Mouse (Mus musculus) embryonic facial prominence, embryonic 15.5 days (tissue): ENCODE measurements at regions not wholly inside any gene's neighbourhood (a gene's known extent, or its start where the extent isn't known, plus 50 kb on each side); places are given as distances from the start of the nearest gene placed in this dataset.
"Not testable (repeated sequence)": the region's sequence is repeated elsewhere in the genome, so short reads cannot be mapped to it uniquely, and the experiment has no call there.

Experiments
- ATAC-seq: fragments of 200-750 bp; cut with Nextera tagmentation; 2 replicates; pipeline ENCODE4 v1.8.0; 2017; ENCODE audit warnings: low read depth, moderate TSS enrichment; ENCODE audit not compliant: insufficient number of reproducible peaks, low FRiP score, low TSS enrichment
- H3K27ac ChIP-seq: fragments of 300-500 bp; sonication (generic); replicated peaks from 2 replicates; pipeline ENCODE4 v1.5.1; 2015; ENCODE audit warnings: mild to moderate bottlenecking, inconsistent platforms
- H3K27me3 ChIP-seq: fragments of 300-500 bp; sonication (generic); 2 replicates; pipeline ENCODE4 v1.6.1; 2015; ENCODE audit warnings: inconsistent platforms
- H3K36me3 ChIP-seq: fragments of 300-500 bp; sonication (generic); 2 replicates; pipeline ENCODE4 v1.6.1; 2015; ENCODE audit warnings: mild to moderate bottlenecking, inconsistent platforms
- H3K4me1 ChIP-seq: fragments of 300-500 bp; sonication (generic); 2 replicates; pipeline ENCODE4 v1.6.1; 2015; ENCODE audit warnings: inconsistent platforms
- H3K4me2 ChIP-seq: fragments of 300-500 bp; sonication (generic); replicated peaks from 2 replicates; pipeline ENCODE4 v1.6.1; 2015; ENCODE audit warnings: mild to moderate bottlenecking, inconsistent platforms
- H3K4me3 ChIP-seq: fragments of 300-500 bp; sonication (generic); replicated peaks from 2 replicates; pipeline ENCODE4 v1.5.1; 2015; ENCODE audit warnings: mild to moderate bottlenecking, inconsistent platforms
- H3K9ac ChIP-seq: fragments of 300-500 bp; sonication (generic); 2 replicates; pipeline ENCODE4 v1.6.1; 2015; ENCODE audit warnings: inconsistent platforms
- H3K9me3 ChIP-seq: fragments of 300-500 bp; sonication (generic); replicated peaks from 2 replicates; pipeline ENCODE4 v1.6.1; 2016; ENCODE audit warnings: inconsistent platforms
- WGBS: fragments of 180-500 bp; shearing (Covaris S2); methylation state at CpG from one replicate; pipeline ENCODE4 v1.1.7; 2015; 5-methylcytosine and 5-hydroxymethylcytosine counted together

GRCm38 (mm10) chr17:13472460-13473062 is 118.2 kb downstream of the Tcp10c start:
- 0 out of 2 replicates have a peak, but pooled peaks have one; percentile 45 for ATAC-seq
- 0 out of 2 replicates have a peak, but pooled peaks cover 2% of the 10 kb centered on the region for H3K4me1 ChIP-seq
- no peak overlapping the region for H3K4me3 ChIP-seq
- H3K9ac ChIP-seq = no peak overlapping the region
- no peak overlapping the region for H3K27ac ChIP-seq
- no peaks in the 10 kb centered on the region for H3K9me3 ChIP-seq
- WGBS = 16% methylated on average over 7 of the region's 7 CpGs
- no peaks in the 10 kb centered on the region for H3K36me3 ChIP-seq
- no peaks in the 10 kb centered on the region for H3K27me3 ChIP-seq
- H3K4me2 ChIP-seq = no peak overlapping the region

GRCm38 (mm10) chr17:13474310-13475094 is 120.1 kb downstream of the Tcp10c start:
- Histone ChIP-seq H3K4me3 (no peak overlapping the region), H3K27ac (no peak overlapping the region), H3K9ac (no peak overlapping the region), H3K36me3 (no peaks in the 10 kb centered on the region), H3K27me3 (no peaks in the 10 kb centered on the region), H3K4me1 (peaks cover 11% of the 10 kb centered on the region), H3K4me2 (no peak overlapping the region), H3K9me3 (no peaks in the 10 kb centered on the region)
- 64% methylated on average over 14 of the region's 14 CpGs for WGBS
- no peak for ATAC-seq

- Histone ChIP-seq H3K4me3 (no peak overlapping the region), H3K4me2 (0 out of 2 replicates have a peak overlapping the region, but pooled peaks have one; percentile 19), H3K27me3 (no peaks in the 10 kb centered on the region), H3K36me3 (no peaks in the 10 kb centered on the region), H3K4me1 (peaks cover 22% of the 10 kb centered on the region), H3K9ac (no peak overlapping the region), H3K9me3 (no peaks in the 10 kb centered on the region), H3K27ac (peak overlapping the region; percentile 79)
- ATAC-seq = peak; percentile 55; the same call in 1 of the 2 replicates
- 13% methylated on average over 5 of the region's 5 CpGs for WGBS
Observed at GRCm38 (mm10) chr17:13478866-13479571, 124.6 kb downstream of the Tcp10c start.

- ATAC-seq = peak; percentile 75; the same call in 1 of the 2 replicates
- Histone ChIP-seq H3K4me3 (no peak overlapping the region), H3K9ac (no peak overlapping the region), H3K36me3 (no peaks in the 10 kb centered on the region), H3K27ac (peak overlapping the region; percentile 79), H3K9me3 (no peaks in the 10 kb centered on the region), H3K27me3 (no peaks in the 10 kb centered on the region), H3K4me1 (peaks cover 22% of the 10 kb centered on the region), H3K4me2 (0 out of 2 replicates have a peak overlapping the region, but pooled peaks have one; percentile 19)
- 7% methylated on average over 11 of the region's 12 CpGs for WGBS
Observed at GRCm38 (mm10) chr17:13479572-13480063, 125.2 kb downstream of the Tcp10c start.

GRCm38 (mm10) chr17:13481445-13482085 is 127.2 kb downstream of the Tcp10c start:
- peaks cover 19% of the 10 kb centered on the region for H3K4me1 ChIP-seq
- H3K9me3 ChIP-seq = no peaks in the 10 kb centered on the region
- no peak overlapping the region for H3K4me2 ChIP-seq
- H3K27ac ChIP-seq = no peak overlapping the region
- ATAC-seq = no peak
- 70% methylated on average over 7 of the region's 7 CpGs for WGBS
- no peak overlapping the region for H3K4me3 ChIP-seq
- no peaks in the 10 kb centered on the region for H3K36me3 ChIP-seq
- H3K9ac ChIP-seq = no peak overlapping the region
- no peaks in the 10 kb centered on the region for H3K27me3 ChIP-seq

GRCm38 (mm10) chr17:13482136-13482535 is 127.8 kb downstream of the Tcp10c start:
- Histone ChIP-seq H3K27me3 (no peaks in the 10 kb centered on the region), H3K27ac (no peak overlapping the region), H3K9ac (no peak overlapping the region), H3K4me3 (no peak overlapping the region), H3K4me2 (no peak overlapping the region), H3K9me3 (no peaks in the 10 kb centered on the region), H3K36me3 (no peaks in the 10 kb centered on the region), H3K4me1 (peaks cover 19% of the 10 kb centered on the region)
- ATAC-seq = no peak
- 69% methylated on average over 3 of the region's 3 CpGs for WGBS

- H3K4me2 ChIP-seq = no peak overlapping the region
- 86% methylated on average over 10 of the region's 10 CpGs for WGBS
- H3K9me3 ChIP-seq = no peaks in the 10 kb centered on the region
- no peak for ATAC-seq
- no peaks in the 10 kb centered on the region for H3K4me1 ChIP-seq
- no peak overlapping the region for H3K27ac ChIP-seq
- H3K4me3 ChIP-seq = no peak overlapping the region
- no peak overlapping the region for H3K9ac ChIP-seq
- H3K27me3 ChIP-seq = no peaks in the 10 kb centered on the region
- no peaks in the 10 kb centered on the region for H3K36me3 ChIP-seq
Observed at GRCm38 (mm10) chr17:13487291-13488215, 133.2 kb downstream of the Tcp10c start.

- no peaks in the 10 kb centered on the region for H3K4me1 ChIP-seq
- no peak for ATAC-seq
- H3K4me2 ChIP-seq = no peak overlapping the region
- no peaks in the 10 kb centered on the region for H3K27me3 ChIP-seq
- no peak overlapping the region for H3K27ac ChIP-seq
- H3K9me3 ChIP-seq = no peaks in the 10 kb centered on the region
- H3K36me3 ChIP-seq = no peaks in the 10 kb centered on the region
- 68% methylated on average over 9 of the region's 9 CpGs for WGBS
- H3K4me3 ChIP-seq = no peak overlapping the region
- no peak overlapping the region for H3K9ac ChIP-seq
Observed at GRCm38 (mm10) chr17:13488608-13489324, 134.4 kb downstream of the Tcp10c start.

GRCm38 (mm10) chr17:13492239-13492638 is 137.9 kb downstream of the Tcp10c start:
- not testable (repeated sequence) for H3K27ac ChIP-seq, H3K4me2 ChIP-seq, ATAC-seq, H3K9ac ChIP-seq, H3K36me3 ChIP-seq, H3K9me3 ChIP-seq, H3K27me3 ChIP-seq, H3K4me3 ChIP-seq, H3K4me1 ChIP-seq
- WGBS = 78% methylated on average over 1 of the region's 1 CpGs
